Mouse (Mus musculus) heart, postnatal 10 days (tissue): Measurements from ENCODE around the gene Dab1. TPM values are rescaled to one million over a fixed set of nuclear protein-coding genes. Genes with fewer than 3 reads are reported as not detected.

Experiments used
- DNase-seq, 2 experiments: peaks; one replicate each; pipeline ENCODE4 v3.0.0; 2021
- intact Hi-C: fragments of 180-260 bp; cut with DNase I; formaldehyde crosslinking; loops from one replicate; pipeline ENCODE4 v1.15.1; 2025
- total RNA-seq, 2 experiments: library from RNA; stranded (reverse); gene quantifications; 2 replicates each; pipeline ENCODE4 v1.2.3; 2021

The Dab1 gene
- total RNA-seq, 2 experiments from 2014 or later: 0.40 to 0.43 TPM

DNA sequence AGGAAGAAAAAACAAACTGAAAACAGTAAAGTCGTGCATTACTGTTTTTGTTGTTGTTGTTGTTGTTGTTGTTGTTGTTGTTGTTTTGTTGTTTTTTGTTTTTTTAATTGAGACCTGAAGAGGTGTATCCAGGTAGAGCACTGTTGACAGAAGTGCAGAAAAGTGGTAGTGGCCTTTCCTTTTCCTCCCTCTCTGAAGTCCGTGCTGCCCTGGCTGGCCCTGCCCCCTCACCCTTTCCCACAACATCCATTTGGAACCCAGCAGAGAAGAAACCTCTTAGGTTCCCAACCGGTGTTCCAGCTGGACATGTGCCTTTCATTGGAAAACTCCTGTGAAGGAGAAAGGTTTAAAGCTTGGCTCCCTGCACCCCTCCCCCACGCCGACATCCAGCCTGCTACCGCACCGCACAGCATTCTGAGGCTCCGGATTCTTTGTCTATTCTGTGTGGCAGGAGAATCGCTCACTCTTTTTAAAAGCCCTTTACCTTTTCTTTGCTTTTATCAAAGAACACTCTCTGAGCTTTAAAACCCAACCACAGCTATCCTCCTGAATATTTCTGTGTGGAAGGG, 334.6 kb downstream of the Dab1 start:
- DNase-seq: no peak
- intact Hi-C loops: no loop called here

DNA sequence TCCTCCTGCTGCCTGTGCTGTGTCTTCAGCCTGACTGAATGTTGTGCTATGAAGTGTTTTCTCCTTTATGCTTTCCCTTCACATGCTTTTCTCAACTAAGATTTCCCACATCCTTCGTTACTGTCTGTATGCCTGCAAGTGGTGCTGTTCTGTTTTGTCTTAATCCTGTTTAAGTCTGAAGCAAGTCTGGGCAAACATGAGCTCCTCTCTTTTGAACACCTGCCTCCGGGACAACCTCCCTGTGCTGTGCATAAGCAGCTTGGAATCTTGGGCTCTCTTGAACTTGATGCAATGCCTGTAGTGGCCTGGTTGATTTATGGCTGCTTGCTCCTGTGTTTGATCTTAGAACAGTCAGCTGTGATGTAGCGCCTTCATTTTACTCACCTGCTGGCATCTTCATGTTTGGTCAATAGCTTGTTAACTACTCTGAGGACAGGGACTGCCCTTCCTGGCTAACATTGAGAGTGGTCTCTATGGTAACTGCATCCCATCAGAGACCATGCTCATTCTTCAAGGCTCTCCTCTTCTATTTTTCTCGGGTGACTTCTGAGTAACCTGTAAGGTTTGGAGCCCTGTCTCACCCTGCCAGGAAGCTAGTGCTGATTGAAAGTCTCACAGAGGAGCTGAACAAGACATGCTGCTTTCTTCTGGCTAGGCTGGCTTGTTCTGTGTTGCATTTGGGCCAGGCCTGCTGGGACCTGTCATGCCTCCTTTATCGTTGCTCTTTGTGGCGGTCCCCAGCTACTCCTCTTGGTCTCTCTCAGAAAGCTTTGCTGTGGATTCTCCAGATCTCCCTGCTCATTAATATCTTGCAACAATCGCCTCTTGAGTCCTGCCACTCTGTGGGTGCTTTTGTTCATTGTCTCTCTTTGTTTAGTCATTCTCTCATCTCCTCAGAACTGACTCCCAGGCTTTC, 342.2 kb downstream of the Dab1 start:
- intact Hi-C loops: no loop called here

DNA sequence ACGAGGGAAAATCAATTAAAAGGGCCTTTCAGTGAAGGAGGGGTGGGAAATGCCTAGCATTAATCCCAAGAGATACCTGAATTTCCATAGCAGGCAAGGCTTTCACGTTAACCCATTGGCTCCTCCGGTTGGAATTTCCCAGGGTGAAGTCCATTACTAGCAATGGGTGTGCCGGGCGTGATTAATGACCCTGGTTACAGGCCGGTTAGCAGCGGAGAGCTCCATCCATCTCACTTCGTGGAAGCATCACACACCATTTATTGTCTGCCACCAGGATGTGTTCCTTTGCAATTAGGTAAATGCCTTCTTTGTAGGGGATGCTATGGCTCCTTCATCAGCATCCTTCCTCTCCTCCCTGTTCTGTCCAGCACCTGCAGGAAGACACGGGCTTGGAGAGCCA, 350.7 kb downstream of the Dab1 start:
- DNase-seq: no peak
- intact Hi-C loops: no loop called here

More for the DNA sequence above, 342.2 kb downstream of the Dab1 start:
- no peak for DNase-seq

DNA sequence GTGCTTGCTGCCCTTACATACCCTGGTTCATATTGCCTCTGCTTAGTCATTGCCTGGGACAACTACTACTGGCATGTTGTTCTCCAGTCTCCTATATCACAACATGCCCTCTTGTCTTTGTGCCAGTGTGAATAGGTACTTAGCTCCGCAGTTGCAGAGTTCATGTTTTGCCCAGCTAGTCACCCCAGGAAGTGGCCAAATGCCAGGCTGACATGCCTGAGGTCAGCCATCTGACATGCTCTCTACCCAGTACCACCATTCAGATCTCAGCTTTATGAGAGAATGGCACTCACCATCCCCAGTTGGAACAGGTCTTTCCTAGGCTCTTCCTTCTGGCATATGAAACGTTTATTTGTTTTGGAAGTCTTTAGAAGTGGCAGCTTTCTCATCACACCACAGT, 355.4 kb downstream of the Dab1 start:
- intact Hi-C loops: no loop called here
- DNase-seq: no peak

DNA sequence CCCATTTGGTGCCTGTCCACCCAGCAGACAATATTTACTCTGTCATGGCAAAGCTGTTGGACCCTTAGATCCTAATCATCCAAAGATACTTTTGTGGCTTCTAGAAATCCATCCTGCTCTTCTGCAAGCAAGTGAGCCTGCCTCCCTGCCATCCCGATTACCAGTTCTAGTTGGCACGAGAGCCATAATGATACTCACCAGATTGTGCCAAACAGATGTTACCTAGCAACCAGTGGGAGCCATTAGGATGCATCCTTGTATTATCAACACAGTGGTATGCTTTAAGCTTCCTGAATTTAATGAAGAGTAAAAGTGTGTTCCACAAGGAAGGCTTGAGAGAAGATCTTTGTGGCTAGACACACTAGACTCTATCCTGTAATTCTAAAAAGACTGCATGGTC, 355.8 kb downstream of the Dab1 start:
- DNase-seq: no peak
- intact Hi-C loops: no loop called here

DNA sequence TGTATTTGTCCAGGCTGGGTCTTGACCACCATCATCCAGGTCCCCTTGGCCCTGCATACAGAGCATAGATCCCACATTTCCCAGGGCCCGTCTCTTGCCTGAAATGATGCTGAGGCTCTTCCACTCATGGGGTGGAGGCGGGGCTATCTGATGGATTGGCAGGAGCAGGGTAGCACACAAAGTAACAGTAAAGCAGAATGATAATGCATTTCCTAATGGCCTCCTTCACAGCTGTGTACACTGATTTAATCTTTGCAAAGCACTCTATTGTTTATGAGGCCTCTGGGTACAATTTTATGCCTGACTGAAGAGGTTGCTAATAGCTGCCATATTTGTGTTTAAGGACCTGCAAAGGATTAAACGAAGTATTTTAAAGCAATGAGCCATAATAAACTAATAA, 374.7 kb downstream of the Dab1 start:
- no peak for DNase-seq
- intact Hi-C loops: no loop called here

DNA sequence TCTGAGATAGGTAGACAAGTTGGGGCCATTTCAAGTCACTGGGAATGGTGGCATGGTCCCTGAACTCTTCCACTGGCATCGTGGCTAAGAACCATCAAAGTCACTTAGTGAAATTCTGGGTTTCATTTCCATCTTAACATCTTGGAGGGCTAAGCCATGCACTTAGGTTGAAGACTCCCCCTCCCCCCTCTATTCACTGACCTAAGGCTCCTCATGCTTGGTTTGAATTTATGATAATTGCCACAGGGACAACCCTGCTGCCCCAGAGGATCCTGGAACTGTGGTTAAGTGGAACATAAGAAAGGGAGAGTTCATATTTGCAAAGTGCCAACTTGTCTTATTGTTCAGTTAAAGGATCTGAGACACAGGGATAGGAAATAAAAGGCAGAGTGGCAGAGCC, 375.2 kb downstream of the Dab1 start:
- DNase-seq: no peak
- intact Hi-C loops: no loop called here

DNA sequence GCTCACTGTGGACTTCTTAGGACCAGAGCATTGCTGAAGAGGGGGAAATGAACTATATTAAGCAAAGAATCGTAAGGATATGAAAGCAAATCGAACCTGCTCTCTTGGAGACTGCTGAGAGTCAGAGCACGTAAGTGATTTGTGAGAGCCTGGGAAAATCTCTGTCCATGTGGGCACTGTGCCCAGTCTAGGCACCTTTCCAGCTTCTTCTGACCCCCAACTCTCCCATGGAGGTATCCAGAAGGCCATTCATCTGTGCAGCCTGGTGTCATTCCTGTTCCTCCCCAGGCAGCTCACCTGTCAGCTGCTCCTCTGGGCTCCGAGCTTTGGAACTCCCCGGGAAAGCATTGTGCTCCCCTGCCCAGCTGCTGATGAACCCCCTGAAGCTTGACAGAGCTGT, 389.2 kb downstream of the Dab1 start:
- intact Hi-C loops: no loop called here
- peak in 1 of 2 experiments; percentile 4 for DNase-seq

DNA sequence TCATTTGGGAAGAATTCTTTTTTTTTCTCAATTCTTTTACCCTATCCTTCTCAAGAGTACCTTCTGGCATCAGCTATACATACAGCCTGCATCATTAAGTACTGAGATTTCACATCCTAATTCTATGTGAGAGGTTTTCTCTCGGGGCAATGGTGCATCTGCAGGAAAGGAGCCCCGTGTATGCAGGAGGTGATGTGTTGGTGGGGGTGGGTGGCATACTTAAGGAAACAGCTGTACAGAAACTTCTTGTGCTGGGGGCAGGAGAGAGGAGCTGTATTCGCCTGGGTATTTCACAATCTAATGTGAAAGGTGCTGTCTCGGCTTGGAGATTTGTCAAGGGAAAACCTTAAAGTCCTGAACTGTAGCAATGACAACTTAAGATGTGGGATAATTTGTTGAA, 392.5 kb downstream of the Dab1 start:
- DNase-seq: no peak
- intact Hi-C loops: no loop called here

DNA sequence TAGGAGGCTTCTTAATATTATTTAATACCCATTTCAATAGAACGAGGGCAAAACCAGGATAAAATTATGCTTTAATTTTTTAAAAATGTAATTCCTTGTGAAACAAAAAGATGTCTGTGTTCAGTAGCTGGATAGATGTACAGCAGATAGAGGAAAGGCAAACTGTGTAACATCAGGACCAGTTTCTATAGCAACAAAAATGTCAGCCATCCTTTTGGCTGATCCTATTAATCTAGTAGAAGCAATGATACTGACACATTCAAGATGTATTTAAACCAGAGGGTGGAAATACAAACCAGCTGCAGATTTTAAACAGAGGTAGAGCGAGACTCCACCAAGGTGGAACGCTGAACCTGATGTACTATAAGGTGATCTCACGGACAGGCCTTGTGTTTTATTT, 393.0 kb downstream of the Dab1 start:
- DNase-seq: no peak
- intact Hi-C loops: no loop called here

DNA sequence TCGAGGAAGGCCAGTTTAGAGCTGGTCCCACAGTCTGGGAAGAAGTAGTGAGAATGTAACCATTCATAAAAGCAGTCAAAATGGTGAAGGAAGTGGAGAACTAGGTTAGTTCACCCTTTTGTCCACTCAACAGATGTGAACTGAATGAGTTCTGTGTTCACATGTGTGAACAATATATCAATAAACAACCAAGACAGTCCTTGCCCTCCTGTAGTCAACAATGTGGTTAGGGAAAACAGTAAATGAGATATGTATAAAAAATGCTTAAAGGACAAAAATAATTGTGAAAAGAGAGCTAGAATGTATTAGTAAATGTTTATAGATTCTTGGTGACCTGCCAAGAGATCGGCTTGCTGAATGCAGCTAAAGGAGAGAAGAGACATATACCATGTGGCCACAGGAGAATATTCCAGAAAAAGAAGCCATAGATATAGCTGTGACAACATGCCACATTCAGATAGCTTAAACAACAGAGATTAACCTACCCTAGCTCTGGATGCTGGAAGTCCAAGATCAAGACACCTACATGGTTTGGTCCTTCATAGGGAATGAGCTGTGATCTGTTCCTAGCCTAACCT, 406.0 kb downstream of the Dab1 start:
- no peak for DNase-seq
- intact Hi-C loops: no loop called here

DNA sequence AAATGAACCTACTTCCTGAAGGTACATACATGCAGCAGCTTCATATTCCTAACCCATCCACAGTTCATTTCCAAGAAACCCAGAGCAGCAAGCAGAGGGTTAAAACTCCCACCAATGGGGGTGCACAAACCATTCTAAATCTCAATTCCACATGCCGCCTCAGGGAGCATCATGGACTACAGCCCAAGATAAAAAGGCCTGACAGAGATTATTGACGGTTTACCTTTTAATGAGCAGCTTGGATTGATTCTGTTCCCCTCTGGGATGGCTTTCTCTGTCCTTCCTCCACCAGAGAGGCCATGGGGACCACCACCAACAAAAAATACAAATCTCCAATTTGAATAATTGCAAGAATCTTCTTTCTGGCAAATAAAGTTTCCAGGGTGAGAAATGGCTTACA, 407.7 kb downstream of the Dab1 start:
- intact Hi-C loops: no loop called here
- DNase-seq: no peak

DNA sequence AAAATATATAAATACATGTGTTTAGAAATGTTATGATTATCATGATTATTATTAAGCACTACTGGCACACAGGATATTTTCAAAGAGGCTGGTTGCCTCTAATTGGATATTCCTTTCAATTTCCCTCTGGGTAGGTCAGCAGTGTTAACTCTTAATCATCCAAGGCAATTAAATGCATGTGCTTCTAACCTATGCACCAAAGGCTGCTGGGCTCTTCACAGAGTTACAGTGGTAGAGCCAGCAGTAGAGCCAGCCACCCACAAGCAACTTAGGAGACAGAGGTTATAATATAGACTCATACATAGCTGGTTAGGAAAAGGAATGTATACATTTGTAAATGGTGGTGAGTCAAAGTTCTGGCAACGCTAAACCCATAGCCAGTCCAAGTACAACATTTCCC, 408.1 kb downstream of the Dab1 start:
- DNase-seq: no peak
- intact Hi-C loops: no loop called here

DNA sequence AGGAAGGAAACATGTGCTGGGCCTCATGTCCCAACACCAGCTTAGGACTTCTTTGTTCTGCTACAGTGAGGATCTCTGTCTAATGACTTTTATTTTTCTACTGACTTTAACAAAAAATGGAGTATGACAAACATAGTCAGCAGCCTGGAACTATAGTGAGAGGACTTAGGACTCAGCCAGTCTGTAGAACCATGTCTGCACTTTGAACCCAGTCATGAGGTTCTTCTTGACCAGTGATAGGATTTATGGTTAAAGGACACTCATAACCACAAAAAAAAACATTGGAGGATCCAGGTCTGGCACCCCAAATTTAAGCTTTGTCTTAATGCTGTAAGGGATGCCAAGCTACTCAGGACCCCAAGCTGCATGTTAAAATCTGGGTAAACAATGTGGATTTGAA, 416.9 kb downstream of the Dab1 start:
- intact Hi-C loops: no loop called here
- DNase-seq: no peak

DNA sequence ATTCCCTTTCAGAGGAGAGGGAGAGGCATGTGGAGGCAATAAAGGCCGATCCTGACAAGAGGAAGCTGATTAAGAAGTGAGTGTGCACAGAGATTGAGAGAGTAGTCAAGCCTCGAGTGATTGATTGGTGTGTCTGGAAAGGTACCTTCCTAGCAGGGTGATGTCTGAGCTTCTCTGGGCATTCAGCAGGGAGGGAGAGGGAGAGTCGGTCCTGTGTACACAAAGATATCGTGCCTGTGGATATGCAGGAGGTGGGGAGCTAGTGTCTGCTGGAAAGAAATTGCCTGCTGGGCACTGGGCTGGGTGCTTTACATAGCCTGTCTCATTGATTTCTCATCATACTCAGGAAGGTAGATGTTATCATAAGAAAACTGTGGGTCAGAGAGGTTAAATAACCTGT, 420.4 kb downstream of the Dab1 start:
- no peak for DNase-seq
- intact Hi-C loops: no loop called here

DNA sequence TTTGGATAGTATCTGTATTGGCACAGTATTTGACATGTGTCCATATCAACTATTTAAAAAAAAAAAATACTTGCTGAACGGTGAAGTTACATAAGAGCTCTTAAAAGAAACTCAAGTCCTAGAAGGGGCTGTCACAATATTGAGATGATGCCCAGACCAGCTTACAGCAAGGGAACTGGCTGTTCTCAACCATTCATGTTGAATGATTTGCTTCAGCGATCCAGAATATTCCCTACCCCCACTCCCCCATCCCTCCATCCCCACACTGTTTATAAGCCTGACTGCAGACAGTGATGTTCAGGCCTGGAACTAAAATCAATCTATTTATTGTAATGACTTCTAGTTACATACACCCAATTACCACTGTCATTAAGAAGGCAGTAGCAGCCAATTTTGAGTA, 424.3 kb downstream of the Dab1 start:
- DNase-seq: no peak
- intact Hi-C loops: no loop called here

DNA sequence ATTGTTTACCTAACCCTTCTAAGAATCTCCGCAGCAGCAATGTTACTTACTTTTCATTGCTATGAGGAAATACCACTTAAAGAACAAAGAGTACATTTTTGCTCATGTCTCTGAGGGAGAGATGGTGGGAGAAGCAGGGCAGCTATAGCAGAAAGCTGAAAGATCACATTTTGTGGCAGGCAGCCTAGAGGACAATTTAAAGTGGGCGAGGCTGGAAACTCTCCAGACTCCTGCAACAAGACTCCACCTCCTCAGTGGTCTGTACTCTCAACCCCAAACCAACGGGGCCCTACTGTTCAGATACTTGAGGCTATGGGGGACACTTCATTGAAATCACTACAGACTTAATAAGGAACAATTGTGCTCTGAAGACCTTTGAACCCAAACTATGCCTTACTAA, 425.5 kb downstream of the Dab1 start:
- intact Hi-C loops: no loop called here
- no peak for DNase-seq

DNA sequence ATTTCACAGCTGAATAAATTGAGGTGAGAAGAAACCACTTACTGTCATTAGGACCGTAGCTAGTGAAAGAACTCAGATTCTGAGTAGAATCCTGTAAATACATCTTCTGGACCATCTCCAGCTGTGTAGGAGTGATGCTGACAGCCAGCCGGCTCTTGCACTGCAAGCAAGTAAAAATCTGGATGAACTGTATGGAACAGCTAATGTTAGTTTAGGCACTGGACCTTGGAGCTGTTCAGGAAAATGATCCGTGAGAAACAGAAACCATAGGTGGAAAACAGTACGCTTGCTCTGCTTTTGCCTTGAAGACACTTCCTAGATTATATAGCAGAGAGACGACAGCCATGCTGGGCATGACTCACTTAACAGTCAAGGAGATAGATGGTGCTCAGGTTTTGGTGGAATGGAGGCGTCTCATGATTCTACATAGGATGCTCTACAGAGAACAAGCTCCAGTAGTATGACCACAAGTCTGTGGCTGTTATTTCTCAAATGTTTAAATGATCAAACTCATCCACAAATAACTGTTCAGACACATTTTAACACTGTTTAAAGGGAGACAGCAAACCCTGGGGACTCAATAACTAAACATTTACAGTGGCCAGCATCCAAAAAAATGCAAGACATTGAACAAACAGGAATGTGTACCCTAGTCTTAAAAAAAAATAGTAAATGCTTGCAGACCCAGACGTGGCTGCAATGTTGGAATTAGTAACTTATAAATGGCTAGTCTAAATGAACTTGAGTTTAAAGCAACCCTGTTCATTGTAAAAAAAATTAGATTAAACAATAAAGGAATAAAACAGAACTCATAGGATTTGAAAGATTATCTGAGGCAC, 429.0 kb downstream of the Dab1 start:
- DNase-seq: no peak
- intact Hi-C loops: no loop called here

DNA sequence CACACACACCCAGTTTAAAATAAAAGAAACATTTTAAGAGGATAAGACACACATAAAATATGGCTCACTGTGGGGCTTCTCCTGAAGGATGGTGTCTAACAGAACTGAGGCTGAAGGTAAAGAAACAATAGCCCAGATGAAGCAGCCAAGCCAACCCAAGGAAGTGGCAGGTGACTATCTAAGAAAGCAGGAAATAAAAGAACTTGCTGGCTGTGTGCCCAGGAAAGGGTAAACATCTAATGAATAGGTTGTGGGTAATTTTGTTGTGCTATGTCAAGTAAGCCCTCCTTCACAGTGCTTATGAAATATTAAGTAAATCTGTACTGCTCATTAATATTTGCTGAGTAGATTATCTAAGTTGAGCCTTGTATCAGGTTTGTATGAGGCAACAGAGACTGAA, 438.0 kb downstream of the Dab1 start:
- DNase-seq: no peak
- intact Hi-C loops: no loop called here

DNA sequence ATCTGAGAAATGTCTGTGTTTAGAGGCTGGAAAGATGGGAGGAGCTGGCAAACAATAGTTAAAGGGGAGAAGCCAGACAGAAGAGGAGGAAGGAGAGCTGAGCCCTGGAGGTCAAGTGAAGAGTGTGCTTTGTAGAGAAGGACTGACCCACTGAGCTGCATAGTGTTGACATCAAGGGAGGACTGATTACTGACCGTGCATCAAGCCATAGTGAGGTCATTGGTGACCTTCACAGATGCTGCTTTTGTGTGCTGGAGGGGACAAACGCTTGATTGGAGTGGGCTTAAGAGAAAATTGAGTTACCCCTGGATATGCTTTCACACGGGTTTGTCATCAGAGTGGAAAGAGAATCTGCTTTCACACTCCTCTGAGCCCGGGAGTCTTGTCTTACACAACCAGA, 440.4 kb downstream of the Dab1 start:
- intact Hi-C loops: no loop called here
- DNase-seq: no peak

DNA sequence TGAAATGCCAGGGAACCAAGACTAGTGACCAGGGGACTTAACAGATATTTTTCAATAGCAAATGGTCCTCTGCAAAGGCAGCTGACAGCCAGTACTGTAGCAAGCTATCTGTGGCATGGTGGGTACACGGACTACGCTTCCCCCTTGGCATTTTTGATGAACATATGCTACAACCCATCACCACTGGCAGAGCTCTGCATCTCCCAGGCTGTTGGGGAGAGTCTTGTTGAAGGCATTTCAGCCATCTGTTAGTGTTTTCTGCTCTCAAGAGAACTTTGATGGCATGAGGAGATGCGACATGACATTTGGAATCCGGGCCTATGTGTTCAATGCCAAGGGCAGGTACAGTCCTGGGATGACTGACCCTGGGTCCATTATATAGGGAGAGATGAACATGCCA, 443.2 kb downstream of the Dab1 start:
- intact Hi-C loops: no loop called here
- DNase-seq: no peak
